Mouse (Mus musculus): ENCODE data around the gene Sult2b1. TPM values are rescaled to one million over a fixed set of nuclear protein-coding genes. Genes with fewer than 3 reads are reported as not detected.
A peak's percentile ranks its signal among the peaks of the same experiment; 100 is the strongest.

Sult2b1 gene
- polyA plus RNA-seq, 1 experiment from 2014 or later = 1.4 TPM

- Histone ChIP-seq H3K27ac (ENCODE audit: low read depth, low read length) (no peak overlapping the region), H3K4me1 (replicated peaks; ENCODE audit: control insufficient read depth, insufficient read depth, low read length) (peaks cover 6% of the 10 kb centered on the region), H3K9ac (ENCODE audit: low read length) (no peak overlapping the region), H3K9me3 (ENCODE audit: control insufficient read depth, low read length) (no peaks in the 10 kb centered on the region), H3K4me2 (ENCODE audit: low read depth, low read length, severe bottlenecking) (no peak overlapping the region), H3K27me3 (ENCODE audit: control insufficient read depth, insufficient read depth, low read length) (no peaks in the 10 kb centered on the region), H3K36me3 (ENCODE audit: control insufficient read depth, insufficient read depth, low read length) (peaks cover 46% of the 10 kb centered on the region), H3K4me3 (ENCODE audit: low read depth, low read length) (no peak overlapping the region)
- 41% methylated on average over 9 of the region's 11 CpGs for WGBS
- peak; percentile 53 for DNase-seq (ENCODE audit: low spot score)
- no peak for ATAC-seq (replicated peaks; ENCODE audit: low FRiP score)
These were observed 24.0 kb upstream of the Sult2b1 start for GRCm38 (mm10) chr7:45808471-45808870.

DNA sequence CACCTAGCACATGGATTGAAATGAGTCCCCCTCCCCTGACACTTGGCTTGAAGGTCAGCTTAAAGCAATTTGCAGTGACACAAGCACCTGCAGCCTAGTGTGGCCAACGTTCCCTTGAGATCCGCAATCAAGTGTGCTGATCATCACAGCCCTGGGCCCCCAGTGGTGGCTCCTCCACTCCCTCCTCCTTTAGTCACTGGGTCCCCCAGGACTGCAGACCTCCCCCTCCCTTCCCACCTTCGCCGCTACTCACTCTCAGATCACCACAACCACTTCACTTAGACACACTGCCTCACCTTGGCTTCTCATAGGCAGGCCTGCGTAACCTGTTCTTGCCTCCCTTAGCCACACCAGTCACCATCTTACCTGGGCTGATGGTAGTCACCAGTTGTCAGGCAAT is 21.5 kb upstream of the Sult2b1 start:
- 70% methylated on average over 5 of the region's 5 CpGs for whole genome bisulfite sequencing
- Histone ChIP-seq H3K27me3 (ENCODE audit: control insufficient read depth, insufficient read depth, low read length) (no peaks in the 10 kb centered on the region), H3K36me3 (ENCODE audit: control insufficient read depth, insufficient read depth, low read length) (peaks cover 37% of the 10 kb centered on the region), H3K4me3 (ENCODE audit: low read depth, low read length) (no peak overlapping the region), H3K27ac (ENCODE audit: low read depth, low read length) (no peak overlapping the region), H3K4me2 (ENCODE audit: low read depth, low read length, severe bottlenecking) (no peak overlapping the region), H3K9ac (ENCODE audit: low read length) (no peak overlapping the region), H3K4me1 (replicated peaks; ENCODE audit: control insufficient read depth, insufficient read depth, low read length) (0 out of 2 replicates have a peak, but pooled peaks cover 2% of the 10 kb centered on the region), H3K9me3 (ENCODE audit: control insufficient read depth, low read length) (no peaks in the 10 kb centered on the region)
- DNase-seq (ENCODE audit: low spot score) (peak; percentile 51), ATAC-seq (replicated peaks; ENCODE audit: low FRiP score) (no peak)

- Histone ChIP-seq H3K9ac (ENCODE audit: low read length) (no peak overlapping the region), H3K4me3 (ENCODE audit: low read depth, low read length) (no peak overlapping the region), H3K27me3 (ENCODE audit: control insufficient read depth, insufficient read depth, low read length) (peaks cover 7% of the 10 kb centered on the region; the same call in 1 of the 2 replicates), H3K36me3 (ENCODE audit: control insufficient read depth, insufficient read depth, low read length) (peaks cover 7% of the 10 kb centered on the region), H3K4me2 (ENCODE audit: low read depth, low read length, severe bottlenecking) (no peak overlapping the region), H3K4me1 (replicated peaks; ENCODE audit: control insufficient read depth, insufficient read depth, low read length) (peaks cover 16% of the 10 kb centered on the region), H3K9me3 (ENCODE audit: control insufficient read depth, low read length) (no peaks in the 10 kb centered on the region), H3K27ac (ENCODE audit: low read depth, low read length) (no peak overlapping the region)
- no peak for DNase-seq (ENCODE audit: low spot score)
- no peak for ATAC-seq (replicated peaks; ENCODE audit: low FRiP score)
- WGBS = 90% methylated on average over 6 of the region's 6 CpGs
These were observed 18.1 kb upstream of the Sult2b1 start for GRCm38 (mm10) chr7:45802551-45802950.

DNA sequence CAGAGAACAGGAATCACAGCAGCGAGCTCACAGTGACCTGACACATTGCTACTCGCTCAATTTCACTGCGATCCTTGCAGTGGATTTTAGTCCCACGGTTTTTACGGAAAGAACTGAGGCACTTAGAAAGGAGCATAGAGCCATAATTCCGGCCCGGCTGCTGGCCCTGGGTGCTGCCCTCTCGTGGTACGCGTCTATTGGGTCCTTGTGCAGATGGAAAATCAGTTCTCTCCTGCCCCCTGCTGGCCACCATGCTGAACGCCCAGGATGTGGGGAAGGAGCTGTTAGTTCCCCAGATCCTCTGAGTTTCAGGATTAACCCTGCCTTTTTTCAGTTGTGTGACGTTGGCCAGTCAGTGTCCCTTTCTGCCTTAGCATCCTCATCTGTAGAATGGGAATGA is 16.9 kb upstream of the Sult2b1 start:
- Histone ChIP-seq H3K27me3 (ENCODE audit: control insufficient read depth, insufficient read depth, low read length) (peaks cover 14% of the 10 kb centered on the region), H3K9ac (ENCODE audit: low read length) (no peak overlapping the region), H3K36me3 (ENCODE audit: control insufficient read depth, insufficient read depth, low read length) (peaks cover 2% of the 10 kb centered on the region; the same call in 1 of the 2 replicates), H3K9me3 (ENCODE audit: control insufficient read depth, low read length) (no peaks in the 10 kb centered on the region), H3K4me1 (replicated peaks; ENCODE audit: control insufficient read depth, insufficient read depth, low read length) (peaks cover 14% of the 10 kb centered on the region), H3K4me2 (ENCODE audit: low read depth, low read length, severe bottlenecking) (no peak overlapping the region), H3K27ac (ENCODE audit: low read depth, low read length) (no peak overlapping the region), H3K4me3 (ENCODE audit: low read depth, low read length) (no peak overlapping the region)
- peak; percentile 44; the same call in 1 of the 2 replicates for ATAC-seq (replicated peaks; ENCODE audit: low FRiP score)
- DNase-seq (ENCODE audit: low spot score) = peak; percentile 96
- 5% methylated on average over 12 of the region's 12 CpGs for WGBS

DNA sequence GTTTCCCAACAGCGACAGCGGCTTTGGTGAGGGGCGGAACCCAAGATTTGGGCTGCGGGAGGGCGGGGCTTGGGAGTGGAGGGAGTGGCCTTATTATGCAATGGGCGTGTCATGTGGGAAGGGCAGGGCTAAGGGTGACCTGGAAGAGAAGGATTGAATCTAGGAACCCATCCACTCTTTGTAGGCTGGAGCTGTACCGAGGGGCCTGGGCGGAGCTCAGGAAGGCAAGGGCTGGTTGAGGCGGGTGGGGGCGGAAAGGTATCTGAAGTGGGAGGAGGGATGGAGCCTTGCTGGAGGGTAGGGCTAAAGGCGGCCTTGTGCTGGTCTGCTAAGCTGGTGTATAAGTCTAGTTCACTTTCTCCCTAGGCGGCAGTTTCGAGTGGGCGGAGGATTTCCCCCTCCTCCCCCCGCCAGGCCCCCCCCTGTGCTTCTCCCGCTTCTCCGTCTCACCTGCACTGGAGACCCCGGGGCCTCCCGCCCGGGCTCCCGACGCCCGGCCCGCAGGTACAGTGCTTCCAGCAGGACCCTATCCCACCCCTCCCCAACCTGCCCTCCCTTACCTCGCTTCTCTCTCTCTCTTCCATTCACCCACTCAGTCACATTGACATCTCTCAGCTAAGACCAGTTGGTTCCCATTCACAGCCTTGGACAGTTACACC is 16.2 kb upstream of the Sult2b1 start:
- H3K27me3 ChIP-seq (ENCODE audit: control insufficient read depth, insufficient read depth, low read length) = peaks cover 14% of the 10 kb centered on the region
- no peak overlapping the region for H3K4me2 ChIP-seq (ENCODE audit: low read depth, low read length, severe bottlenecking)
- H3K4me3 ChIP-seq (ENCODE audit: low read depth, low read length) = no peak overlapping the region
- H3K36me3 ChIP-seq (ENCODE audit: control insufficient read depth, insufficient read depth, low read length) = peaks cover 2% of the 10 kb centered on the region; the same call in 1 of the 2 replicates
- H3K4me1 ChIP-seq (replicated peaks; ENCODE audit: control insufficient read depth, insufficient read depth, low read length) = peaks cover 14% of the 10 kb centered on the region
- 19% methylated on average over 23 of the region's 25 CpGs for WGBS
- no peaks in the 10 kb centered on the region for H3K9me3 ChIP-seq (ENCODE audit: control insufficient read depth, low read length)
- H3K27ac ChIP-seq (ENCODE audit: low read depth, low read length) = no peak overlapping the region
- H3K9ac ChIP-seq (ENCODE audit: low read length) = no peak overlapping the region
- ATAC-seq (replicated peaks; ENCODE audit: low FRiP score) (0 out of 2 replicates have a peak, but pooled peaks have one; percentile 6), DNase-seq (ENCODE audit: low spot score) (peak; percentile 63)

DNA sequence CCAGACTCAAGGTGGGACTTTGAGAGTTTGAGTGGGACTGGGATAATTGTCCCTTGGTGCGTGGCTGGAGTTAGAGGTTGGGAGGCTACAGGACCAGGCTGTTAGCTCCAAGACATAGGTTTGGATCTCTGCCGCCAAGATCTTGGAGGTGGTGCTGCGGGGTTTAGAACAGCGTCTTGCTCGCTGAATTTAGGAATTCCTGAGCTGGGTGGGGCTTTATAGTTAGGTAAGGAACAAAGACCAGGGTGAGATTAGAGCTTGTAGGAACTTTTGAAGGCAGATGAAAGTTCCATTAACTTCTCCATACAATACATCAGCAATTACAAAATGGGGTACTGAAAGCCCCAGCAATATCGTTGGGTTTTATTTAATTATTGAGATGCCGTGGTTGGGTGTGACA is 15.5 kb upstream of the Sult2b1 start:
- H3K9ac ChIP-seq (ENCODE audit: low read length) = no peak overlapping the region
- peaks cover 14% of the 10 kb centered on the region for H3K27me3 ChIP-seq (ENCODE audit: control insufficient read depth, insufficient read depth, low read length)
- ATAC-seq (replicated peaks; ENCODE audit: low FRiP score) (no peak), DNase-seq (ENCODE audit: low spot score) (no peak)
- H3K4me3 ChIP-seq (ENCODE audit: low read depth, low read length) = no peak overlapping the region
- H3K9me3 ChIP-seq (ENCODE audit: control insufficient read depth, low read length) = no peaks in the 10 kb centered on the region
- H3K27ac ChIP-seq (ENCODE audit: low read depth, low read length) = no peak overlapping the region
- WGBS = 39% methylated on average over 7 of the region's 7 CpGs
- H3K36me3 ChIP-seq (ENCODE audit: control insufficient read depth, insufficient read depth, low read length) = peaks cover 2% of the 10 kb centered on the region; the same call in 1 of the 2 replicates
- no peak overlapping the region for H3K4me2 ChIP-seq (ENCODE audit: low read depth, low read length, severe bottlenecking)
- peaks cover 14% of the 10 kb centered on the region for H3K4me1 ChIP-seq (replicated peaks; ENCODE audit: control insufficient read depth, insufficient read depth, low read length)

- 51% methylated on average over 7 of the region's 7 CpGs for WGBS
- Histone ChIP-seq H3K4me3 (ENCODE audit: low read depth, low read length) (no peak overlapping the region), H3K27me3 (ENCODE audit: control insufficient read depth, insufficient read depth, low read length) (peaks cover 14% of the 10 kb centered on the region), H3K36me3 (ENCODE audit: control insufficient read depth, insufficient read depth, low read length) (peaks cover 2% of the 10 kb centered on the region; the same call in 1 of the 2 replicates), H3K4me2 (ENCODE audit: low read depth, low read length, severe bottlenecking) (no peak overlapping the region), H3K9ac (ENCODE audit: low read length) (no peak overlapping the region; the same call in 1 of the 2 replicates), H3K9me3 (ENCODE audit: control insufficient read depth, low read length) (no peaks in the 10 kb centered on the region), H3K4me1 (replicated peaks; ENCODE audit: control insufficient read depth, insufficient read depth, low read length) (peaks cover 14% of the 10 kb centered on the region), H3K27ac (ENCODE audit: low read depth, low read length) (no peak overlapping the region)
- ATAC-seq (replicated peaks; ENCODE audit: low FRiP score) (no peak), DNase-seq (ENCODE audit: low spot score) (no peak)
These were observed 14.5 kb upstream of the Sult2b1 start for GRCm38 (mm10) chr7:45798931-45799330.

DNA sequence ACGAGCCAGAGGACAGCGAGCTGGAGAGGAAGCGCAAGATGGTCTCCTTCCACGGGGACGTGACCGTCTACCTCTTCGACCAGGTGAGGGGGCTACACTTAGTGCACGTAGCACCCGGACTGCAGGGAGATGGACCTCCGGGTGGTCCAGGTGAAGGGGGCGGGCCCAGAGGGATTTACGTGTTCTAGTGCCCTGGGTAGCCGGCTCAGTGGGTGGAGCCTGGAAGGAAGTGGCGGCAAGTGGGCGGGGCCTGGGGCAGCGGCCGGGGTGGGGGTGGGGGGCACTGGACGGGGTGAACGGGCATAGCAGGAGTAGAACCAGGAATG is 14.0 kb upstream of the Sult2b1 start:
- Histone ChIP-seq H3K9ac (ENCODE audit: low read length) (peak overlapping the region; percentile 53), H3K36me3 (ENCODE audit: control insufficient read depth, insufficient read depth, low read length) (peaks cover 2% of the 10 kb centered on the region; the same call in 1 of the 2 replicates), H3K27me3 (ENCODE audit: control insufficient read depth, insufficient read depth, low read length) (peaks cover 14% of the 10 kb centered on the region), H3K4me1 (replicated peaks; ENCODE audit: control insufficient read depth, insufficient read depth, low read length) (peaks cover 14% of the 10 kb centered on the region), H3K4me2 (ENCODE audit: low read depth, low read length, severe bottlenecking) (peak overlapping the region; percentile 63), H3K9me3 (ENCODE audit: control insufficient read depth, low read length) (no peaks in the 10 kb centered on the region), H3K27ac (ENCODE audit: low read depth, low read length) (no peak overlapping the region), H3K4me3 (ENCODE audit: low read depth, low read length) (peak overlapping the region; percentile 29)
- WGBS = 2% methylated on average over 19 of the region's 19 CpGs
- DNase-seq (ENCODE audit: low spot score) (peak; percentile 59), ATAC-seq (replicated peaks; ENCODE audit: low FRiP score) (no peak)
